Mouse (Mus musculus) monocyte, adult 5-6 weeks (primary cell): ENCODE results near the gene Gdf9. TPM values are rescaled to one million over a fixed set of nuclear protein-coding genes. Genes with fewer than 3 reads are reported as not detected.
A peak's percentile ranks its signal among the peaks of the same experiment; 100 is the strongest.

ENCODE experiments used
- ATAC-seq: fragments of 153-309, 156-312 bp; replicated peaks from 2 replicates; pipeline ENCODE4 v1.8.0; 2017; ENCODE audit warnings: mild to moderate bottlenecking; ENCODE audit not compliant: low TSS enrichment, insufficient number of reproducible peaks, severe bottlenecking, poor library complexity, low FRiP score
- total RNA-seq: library from RNA; stranded (forward); fragments of 200-1000, 200-491, 200-594 nt; gene quantifications from 3 replicates; pipeline ENCODE4 v1.2.3, GENCODE M21; 2017

Gdf9 gene
- total RNA-seq, 1 experiment from 2014 or later = not detected

DNA sequence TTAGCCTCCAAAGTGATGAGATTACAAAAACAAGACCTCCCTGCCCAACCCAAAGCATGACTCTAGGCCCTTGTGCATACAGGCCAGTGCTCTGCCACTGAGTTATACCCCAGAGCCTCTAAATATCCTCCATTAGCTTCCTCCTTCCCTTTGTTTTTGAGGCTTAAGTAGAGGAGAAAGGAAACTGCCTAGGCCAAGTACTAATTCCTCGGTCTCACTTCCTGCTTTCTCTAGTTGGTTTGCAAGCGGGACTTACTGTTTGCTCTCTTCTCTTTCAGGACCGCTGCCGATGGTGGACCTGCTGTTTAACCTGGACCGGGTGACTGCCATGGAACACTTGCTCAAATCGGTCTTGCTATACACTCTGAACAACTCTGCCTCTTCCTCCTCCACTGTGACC, 5.5 kb downstream of the Gdf9 start:
- ATAC-seq = no peak

DNA sequence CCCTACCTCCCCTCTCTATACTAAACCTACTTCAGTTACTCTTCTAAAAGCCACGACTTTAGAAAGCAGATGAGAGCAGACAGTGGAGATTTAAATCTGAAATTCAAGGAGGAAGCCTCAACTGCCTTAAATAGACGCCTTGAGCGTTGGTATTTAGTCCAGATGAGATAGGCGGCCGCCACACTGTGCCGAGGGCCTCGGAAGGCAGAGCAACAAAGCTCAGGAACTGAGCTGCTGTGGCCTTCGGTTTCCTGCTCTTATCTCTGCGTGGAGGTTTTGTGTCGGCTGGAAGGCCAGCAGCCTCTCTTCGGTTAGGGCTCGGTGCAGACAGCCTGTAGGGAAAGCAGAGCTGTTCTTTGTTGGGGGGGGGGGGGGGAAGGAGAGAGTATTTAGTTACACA, 11.1 kb downstream of the Gdf9 start:
- no peak for ATAC-seq

DNA sequence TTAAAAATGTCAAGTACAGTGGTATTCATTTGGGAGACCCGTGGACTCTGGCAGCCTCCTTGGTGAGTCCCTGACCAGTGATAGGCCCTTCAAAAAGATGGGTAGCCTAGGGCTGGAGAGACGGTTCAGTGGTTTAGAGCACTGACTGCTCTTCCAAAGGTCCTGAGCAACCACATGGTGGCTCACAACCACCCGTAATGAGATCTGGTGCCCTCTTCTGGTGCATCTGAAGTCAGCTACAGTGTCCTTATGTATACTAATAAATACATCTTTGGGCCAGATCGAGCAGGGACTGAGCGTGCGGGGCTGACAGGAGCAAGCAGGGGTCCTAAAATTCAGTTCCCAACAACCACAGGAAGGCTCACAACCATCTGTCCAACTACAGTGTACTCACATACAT, 13.0 kb downstream of the Gdf9 start:
- ATAC-seq = no peak

DNA sequence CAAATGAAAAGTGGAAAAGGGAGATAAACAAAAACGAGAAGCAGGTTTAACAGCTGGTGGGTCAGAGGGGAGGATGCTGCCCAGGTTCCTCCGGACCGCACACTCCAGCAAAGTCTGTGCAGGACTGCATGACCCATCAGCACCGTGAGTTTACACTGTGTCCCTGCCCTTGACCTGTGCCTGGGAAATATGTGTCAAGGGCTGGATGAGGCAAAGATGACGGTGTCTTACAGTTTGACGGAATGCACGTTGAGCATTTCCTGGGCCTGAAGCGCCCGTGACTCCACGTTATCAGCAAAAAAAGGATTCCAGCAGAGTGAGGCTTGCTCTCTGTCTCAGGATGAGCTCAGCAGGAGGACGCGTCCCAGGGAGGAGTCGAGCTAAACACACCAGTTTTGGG, 14.7 kb downstream of the Gdf9 start:
- ATAC-seq = no peak

DNA sequence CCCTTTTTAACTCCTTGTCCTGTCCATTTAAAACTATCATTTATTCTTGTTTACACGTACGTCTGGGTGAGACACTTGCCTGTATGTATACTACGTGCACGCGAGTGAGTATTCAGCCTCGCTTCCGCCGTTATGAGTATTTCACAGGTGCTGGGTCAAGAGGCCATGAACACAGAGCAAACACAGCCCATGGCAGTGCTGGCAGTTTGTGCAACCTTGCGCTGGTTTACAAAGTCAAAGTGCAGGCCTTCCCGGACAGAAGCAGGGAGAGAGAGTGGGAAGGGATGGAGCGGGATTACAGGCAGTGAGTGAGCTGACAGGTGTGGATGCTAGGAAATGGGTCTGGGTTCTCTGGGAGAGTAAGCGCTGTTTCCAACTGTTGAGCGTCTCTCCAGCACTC, 15.4 kb downstream of the Gdf9 start:
- no peak for ATAC-seq

DNA sequence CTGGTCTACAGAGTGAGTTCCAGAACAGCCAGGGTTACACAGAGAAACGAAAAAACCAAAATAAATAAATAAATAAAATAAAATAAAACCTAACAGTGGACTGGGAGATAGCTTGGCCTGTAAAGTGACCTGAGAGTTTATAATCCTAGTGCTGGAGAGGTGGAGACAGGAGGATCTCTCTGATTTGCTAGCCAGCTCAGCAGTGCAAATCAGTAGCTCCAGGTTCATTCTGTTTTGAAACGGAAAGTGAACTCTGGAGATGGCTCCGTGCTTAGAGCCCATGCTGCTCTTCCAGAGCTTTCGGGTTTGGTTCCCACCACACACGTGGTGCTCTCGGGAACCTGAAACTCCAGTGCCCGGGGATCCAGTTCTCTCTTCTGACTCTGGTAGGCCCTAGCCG, 17.2 kb downstream of the Gdf9 start:
- ATAC-seq = no peak

DNA sequence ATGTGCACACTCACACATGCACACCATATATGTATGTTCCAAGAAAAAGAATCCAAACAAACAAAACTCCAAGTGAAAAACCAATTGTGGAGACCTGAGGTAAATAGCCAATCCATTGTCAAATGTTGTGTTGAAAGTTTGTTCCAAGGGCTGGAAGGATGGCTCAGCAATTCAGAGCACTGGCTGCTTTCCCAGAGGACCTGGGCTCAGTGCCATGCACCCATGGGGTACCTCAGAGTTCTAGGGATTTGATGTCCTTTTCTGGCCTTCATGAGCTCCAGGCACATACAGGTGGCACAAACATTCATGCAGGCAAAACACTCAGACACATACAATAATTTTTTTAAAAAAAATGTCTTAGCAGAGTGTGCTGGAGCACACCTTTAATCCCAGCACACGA, 17.7 kb downstream of the Gdf9 start:
- ATAC-seq = no peak

DNA sequence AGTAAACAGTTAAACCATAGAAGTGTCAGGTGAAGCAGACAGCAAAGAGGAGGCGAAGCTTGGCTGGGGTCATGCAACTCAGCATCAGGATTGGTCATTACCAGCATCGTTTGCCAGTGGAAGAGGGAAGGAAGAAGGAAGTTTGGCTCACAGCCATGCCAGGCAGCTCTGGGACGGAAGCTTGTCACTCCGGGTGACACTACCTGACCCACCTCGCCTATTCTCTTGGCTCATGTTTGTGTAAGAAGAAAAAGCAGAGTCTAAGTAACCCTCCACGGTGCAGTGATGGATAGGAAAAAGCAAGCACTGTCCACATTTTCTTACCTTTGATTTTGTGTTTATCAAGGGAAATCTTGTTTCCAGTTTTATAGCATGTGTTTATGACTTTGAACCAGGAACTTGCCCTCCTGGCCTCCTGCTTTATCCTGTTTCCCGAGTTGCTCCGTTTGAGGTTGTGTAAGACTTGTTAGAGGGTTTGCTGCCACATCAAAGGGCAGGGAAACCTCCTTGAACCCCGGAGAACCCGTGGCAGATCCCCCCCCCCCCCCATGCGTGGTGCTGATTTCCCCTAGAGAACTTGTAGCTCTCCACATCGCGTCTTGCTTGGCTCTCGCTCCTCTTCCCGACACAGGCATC, 19.4 kb downstream of the Gdf9 start:
- no peak for ATAC-seq

DNA sequence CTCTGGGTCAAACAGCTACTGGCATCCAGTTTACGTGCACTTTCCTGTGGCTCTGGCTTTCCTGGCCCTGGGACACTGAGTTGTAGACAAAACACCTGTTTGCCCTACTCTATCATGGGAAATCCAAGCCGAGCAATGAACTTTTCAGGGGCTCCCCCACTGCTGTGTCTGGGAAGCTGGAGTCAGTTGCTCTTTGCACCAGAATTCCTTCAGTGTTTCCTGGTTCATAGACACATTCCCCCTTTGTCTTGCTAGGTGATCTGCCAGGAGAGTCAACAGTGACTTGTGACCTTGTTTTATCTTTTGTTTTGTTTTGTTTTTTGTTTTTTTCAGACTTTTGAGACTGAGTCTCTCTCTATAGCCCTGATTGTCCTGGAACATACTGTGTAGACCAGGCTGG, 20.5 kb downstream of the Gdf9 start:
- ATAC-seq = no peak

DNA sequence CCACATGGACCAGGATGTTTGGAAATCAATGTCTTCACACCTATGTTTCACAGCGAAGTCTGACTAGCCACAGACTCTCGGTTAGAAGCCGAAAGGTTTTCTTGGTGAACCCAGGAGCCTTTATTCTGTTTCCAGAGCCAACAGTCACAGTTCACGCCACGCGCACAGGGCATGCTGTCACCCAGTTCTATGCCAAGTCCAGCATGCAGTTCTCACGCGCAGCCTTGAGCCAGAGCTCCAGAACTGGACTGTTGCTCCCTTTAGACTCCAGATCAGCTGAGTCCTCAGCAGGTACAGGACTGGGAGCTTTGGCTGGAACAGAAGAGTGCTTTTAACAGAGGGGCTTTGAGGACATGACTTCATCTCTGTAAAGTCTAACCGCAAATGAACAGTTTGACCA, 21.6 kb downstream of the Gdf9 start:
- no peak for ATAC-seq

DNA sequence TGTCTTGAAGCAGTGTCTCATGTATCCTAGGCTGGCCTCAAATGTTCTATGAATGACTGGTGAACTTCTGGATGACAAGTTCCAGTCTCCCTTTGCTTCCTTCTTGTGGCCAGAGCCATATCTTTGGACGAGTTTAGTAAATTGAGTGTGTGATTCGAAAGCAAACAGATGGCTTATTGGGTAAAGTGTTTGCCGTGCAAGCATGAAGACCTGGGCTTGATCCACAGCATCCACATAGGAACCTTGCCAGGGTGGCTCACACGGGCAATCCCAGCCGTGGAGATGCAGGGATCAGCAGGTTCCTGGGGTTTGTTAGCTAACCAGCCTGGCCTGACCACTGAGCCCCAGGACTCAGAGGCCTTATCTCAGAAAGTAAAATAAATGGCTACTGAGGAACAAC, 22.2 kb downstream of the Gdf9 start:
- no peak for ATAC-seq

DNA sequence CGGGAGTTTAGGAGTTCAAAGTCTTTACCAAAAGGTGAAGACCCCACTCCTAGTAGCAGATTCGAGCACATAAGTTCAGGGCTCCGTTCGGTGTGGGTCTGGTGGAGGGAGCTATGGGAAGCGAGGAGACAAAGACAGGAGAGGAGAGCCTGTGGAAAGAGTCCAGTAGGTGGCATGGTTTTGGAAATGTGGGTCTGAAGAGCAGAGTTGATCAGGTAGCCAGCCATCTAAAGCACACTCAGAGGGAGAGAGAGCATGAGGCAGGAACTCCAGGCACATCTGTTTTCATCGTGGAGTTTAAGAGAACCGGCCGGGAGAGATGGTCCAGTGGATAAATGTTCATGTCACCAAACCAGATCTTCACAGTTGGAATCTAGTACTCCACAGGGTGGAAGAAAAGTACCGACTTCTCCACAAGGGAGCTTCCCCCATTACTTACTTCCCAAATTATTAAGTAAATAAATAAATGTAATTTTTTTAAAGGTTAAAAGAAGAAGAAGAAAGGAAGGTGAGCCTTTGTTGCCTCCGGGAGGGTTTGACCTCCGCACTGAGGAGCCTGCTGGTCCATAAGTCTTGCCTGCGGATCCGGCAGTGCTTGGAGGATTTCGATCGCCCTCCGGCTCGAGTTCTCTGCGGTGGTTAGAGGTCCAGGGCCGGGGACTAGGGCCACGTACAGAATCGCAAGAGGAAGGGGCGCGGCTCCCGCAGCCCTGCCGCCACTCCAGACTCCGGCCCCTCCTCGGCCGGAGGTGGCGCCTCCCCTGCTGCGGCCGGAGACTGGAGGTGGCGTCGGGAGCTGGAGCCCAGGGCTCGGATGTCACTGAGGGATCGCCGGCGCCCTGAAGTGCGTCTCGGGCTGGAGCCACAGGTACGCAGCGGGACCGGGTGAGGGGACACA, 25.9 kb downstream of the Gdf9 start, which contains the start of the genes Gm10447 and Shroom1:
Gene Gm10447, minus strand, starts transcription at position 637 of the 898 bp plus-strand sequence.
Gene Shroom1, plus strand, starts transcription at position 732 of the 898 bp plus-strand sequence.
- no peak for ATAC-seq

DNA sequence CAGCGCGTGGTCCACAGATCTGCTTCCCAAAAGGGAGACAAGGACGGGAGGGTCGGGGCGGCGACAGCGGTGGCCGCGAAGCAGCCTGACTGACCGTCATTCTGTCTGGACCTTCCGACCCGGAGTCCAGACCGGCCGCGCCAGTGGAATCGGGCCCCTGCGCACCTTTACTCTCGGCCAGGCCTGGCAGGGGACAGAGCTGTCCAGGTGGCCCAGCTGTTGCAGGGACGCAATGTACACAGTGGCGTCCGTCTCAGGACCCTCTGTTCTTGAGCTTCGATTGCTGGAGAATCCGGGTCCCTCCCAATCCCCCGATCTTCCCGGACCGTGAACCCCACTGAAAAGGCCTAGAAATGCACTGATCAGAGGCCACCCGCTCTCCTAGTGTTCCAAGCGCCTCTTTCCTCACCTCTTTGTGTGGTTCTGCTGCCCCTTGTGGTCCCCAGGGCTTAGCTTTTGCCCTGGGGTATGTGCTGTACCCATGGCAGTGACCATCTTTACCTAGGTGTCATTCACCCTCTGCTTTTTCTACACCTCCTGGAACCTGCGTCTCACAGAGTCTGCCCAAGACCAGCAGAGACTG, 26.6 kb downstream of the Gdf9 start:
- ATAC-seq = no peak

DNA sequence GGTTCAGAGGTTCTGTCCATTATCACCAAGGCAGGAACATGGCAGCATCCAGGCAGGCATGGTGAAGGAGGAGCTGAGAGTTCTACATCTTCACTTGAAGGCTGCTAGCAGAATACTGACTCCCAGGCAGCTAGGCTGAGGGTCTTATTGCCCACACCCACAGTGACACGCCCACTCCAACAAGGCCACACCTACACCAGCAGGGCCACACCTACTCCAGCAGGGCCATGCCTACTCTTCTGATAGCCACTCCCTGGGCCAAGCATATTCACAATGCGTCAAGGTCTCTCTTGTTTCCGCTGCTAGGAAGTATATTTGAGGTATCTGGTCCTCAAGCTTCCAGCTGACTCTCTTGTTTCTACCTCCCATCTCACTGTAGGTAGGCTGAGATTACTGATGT, 28.2 kb downstream of the Gdf9 start:
- no peak for ATAC-seq

DNA sequence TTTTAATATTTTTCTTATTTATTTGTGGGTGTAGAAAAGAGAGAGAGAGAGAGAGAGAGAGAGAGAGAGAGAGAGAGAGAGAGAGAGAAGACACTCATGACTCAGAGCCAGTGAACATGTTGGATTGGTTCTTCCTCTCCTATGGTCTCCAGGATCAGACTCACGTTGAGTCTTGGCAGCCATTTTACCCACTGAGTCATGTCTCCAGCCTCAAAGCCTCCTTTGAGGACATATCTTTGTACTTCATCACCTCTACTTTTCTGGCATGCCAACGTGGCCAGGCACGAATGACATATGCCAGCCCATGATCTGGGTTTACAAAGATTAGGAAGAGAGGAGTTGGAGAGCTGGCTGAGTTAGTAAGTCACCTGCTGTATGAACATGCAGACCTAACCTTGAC, 29.4 kb downstream of the Gdf9 start:
- ATAC-seq = no peak

DNA sequence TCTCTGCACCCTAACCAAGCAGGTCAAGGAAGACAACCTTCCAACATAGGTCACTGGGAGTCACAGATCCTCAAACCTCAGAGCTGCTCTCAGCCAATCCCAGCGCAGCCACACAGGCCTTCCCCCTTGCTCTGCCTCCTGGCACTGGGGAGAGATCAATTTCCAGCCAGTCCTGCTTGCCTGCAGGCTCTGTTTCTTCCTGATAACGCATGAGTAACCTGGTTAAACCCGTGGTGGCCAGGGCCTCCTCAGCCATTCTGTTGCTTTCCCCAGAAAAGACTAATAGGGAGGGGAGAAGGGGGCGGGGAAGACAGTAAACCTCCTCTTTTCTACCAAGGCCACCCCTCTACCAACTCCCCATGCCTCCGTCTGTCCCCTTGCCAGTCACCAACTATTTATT, 30.9 kb downstream of the Gdf9 start:
- no peak for ATAC-seq

DNA sequence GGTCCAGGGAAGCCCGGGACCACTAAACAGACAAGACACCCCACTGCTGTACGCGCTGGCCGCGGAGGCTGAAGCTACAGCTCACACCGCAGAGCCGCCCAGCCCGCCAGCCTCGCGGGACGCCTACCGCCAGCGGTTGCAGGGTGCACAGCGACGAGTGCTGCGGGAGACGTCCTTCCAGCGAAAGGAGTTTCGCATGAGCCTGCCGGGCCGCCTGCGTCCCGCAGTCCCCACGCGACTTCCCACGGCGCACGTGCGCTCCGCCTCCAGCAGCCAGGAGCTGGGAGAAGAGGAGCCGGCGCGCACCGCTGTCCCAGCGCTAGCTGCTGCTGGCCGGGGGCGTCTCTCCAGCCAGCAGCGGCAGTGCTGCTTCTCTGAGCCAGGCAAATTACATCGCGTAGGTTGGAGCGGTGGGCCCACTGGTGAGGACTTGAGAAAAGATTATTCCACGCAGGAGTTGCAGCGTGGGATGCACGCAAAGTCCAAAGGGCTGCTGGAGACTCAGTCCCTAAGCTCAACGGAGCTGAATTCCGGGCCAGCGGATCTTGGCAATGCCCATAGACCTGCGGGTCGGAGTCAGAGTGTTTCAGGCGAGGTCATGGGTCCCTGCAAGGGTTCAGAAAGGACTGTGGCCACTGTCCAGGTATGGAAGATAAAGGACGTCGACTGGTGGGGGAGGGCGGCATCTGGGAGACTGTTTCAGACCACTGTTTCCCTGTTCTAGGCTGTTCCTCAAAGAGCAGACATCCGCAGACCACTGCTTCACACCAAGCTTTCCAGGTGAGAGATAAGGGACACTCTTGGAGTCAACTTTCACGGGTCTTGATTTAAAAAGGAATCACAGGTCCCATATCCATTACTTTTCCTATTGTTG, 33.0 kb downstream of the Gdf9 start:
- no peak for ATAC-seq

DNA sequence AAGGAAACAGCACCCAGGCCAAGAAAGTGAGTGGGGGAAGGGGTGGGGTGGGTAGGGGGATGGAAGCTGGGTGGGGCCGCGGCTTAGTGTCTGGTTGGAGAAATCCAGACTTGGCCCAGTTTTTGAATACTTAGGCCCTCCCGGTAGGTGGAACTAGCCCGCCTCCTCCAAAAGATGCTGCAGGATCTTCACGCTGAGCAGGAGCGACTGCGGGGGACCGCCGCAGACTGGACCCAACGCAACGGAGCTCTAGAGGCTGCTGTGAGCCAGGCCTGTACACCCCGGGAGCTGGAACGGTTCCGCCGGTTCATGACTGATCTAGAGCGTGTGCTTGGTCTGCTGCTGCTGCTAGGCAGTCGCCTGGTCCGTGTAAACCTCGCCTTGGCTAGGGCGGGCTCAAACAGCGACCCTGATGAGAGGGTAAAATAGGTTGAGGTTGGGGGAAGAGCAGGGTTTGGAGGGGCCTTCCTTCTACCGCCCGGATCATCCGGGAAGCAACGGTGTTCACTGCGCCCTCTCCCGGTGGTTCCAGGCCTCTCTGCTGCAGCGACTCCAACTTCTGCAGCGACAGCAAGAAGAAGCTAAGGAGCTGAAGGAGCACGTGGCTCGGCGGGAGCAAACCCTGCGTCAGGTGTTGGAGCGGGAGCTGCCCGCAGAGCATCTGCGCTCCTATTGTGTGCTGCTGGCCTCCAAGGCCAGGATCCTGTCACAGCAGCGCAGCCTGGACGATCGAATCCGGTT, 35.6 kb downstream of the Gdf9 start:
- 0 out of 2 replicates have a peak, but pooled peaks have one; percentile 24 for ATAC-seq
